Mouse (Mus musculus) intestine, embryonic 14.5 days (tissue): Measurements from ENCODE around the gene Lef1. TPM values are rescaled to one million over a fixed set of nuclear protein-coding genes. Genes with fewer than 3 reads are reported as not detected.

Experiments used
- ATAC-seq: fragments of 200-750 bp; cut with Nextera tagmentation; replicated peaks from 2 replicates; pipeline ENCODE4 v1.8.0; 2017; ENCODE audit warnings: low read depth, moderate number of reproducible peaks, moderate TSS enrichment, moderate library complexity; ENCODE audit not compliant: low FRiP score, low TSS enrichment
- DNase-seq: peaks from one replicate; pipeline ENCODE4 v3.0.0-alpha.2; 2018; ENCODE audit warnings: low spot score
- H3K27ac ChIP-seq: fragments of 300-500 bp; sonication (generic); 2 replicates; pipeline ENCODE4 v1.5.1; 2014; ENCODE audit warnings: low read depth, mild to moderate bottlenecking, control low read depth
- H3K27me3 ChIP-seq: fragments of 300-500 bp; sonication (generic); replicated peaks from 2 replicates; pipeline ENCODE4 v1.6.1; 2014; ENCODE audit warnings: low read length, control low read depth; ENCODE audit not compliant: control insufficient read depth, insufficient read depth
- H3K36me3 ChIP-seq: fragments of 300-500 bp; sonication (generic); 2 replicates; pipeline ENCODE4 v1.6.1; 2014; ENCODE audit warnings: low read length, control low read depth; ENCODE audit not compliant: control insufficient read depth, insufficient read depth
- H3K4me1 ChIP-seq: fragments of 300-500 bp; sonication (generic); replicated peaks from 2 replicates; pipeline ENCODE4 v1.6.1; 2014; ENCODE audit warnings: low read length, control low read depth, mixed read lengths; ENCODE audit not compliant: control insufficient read depth, insufficient read depth
- H3K4me2 ChIP-seq: fragments of 300-500 bp; sonication (generic); 2 replicates; pipeline ENCODE4 v1.6.1; 2014; ENCODE audit warnings: low read length
- H3K4me3 ChIP-seq: fragments of 300-500 bp; sonication (generic); 2 replicates; pipeline ENCODE4 v1.5.1; 2014; ENCODE audit warnings: low read depth, low read length, control low read depth, mixed read lengths
- H3K9ac ChIP-seq: fragments of 300-500 bp; sonication (generic); 2 replicates; pipeline ENCODE4 v1.6.1; 2014; ENCODE audit warnings: mild to moderate bottlenecking, low read length
- H3K9me3 ChIP-seq: fragments of 300-500 bp; sonication (generic); 2 replicates; pipeline ENCODE4 v1.6.1; 2016; ENCODE audit warnings: low read length, control low read depth; ENCODE audit not compliant: control insufficient read depth
- WGBS: fragments of 180-500 bp; shearing (Covaris S2); extraction: QIAGEN DNeasy Blood & Tissue Kit; methylation state at CpG from one replicate; pipeline ENCODE4 v1.1.7; 2014; 5-methylcytosine and 5-hydroxymethylcytosine counted together
- polyA plus RNA-seq: library from polyadenylated mRNA; unstranded; fragments of >200 nt; fragmentation: Nextera tagmentation; extraction: Ambion mirVana; gene quantifications from 2 replicates; pipeline ENCODE4 v1.2.1, GENCODE M21; 2014

Lef1 gene
- polyA plus RNA-seq, 1 experiment from 2014 or later, result 0.69 TPM

DNA sequence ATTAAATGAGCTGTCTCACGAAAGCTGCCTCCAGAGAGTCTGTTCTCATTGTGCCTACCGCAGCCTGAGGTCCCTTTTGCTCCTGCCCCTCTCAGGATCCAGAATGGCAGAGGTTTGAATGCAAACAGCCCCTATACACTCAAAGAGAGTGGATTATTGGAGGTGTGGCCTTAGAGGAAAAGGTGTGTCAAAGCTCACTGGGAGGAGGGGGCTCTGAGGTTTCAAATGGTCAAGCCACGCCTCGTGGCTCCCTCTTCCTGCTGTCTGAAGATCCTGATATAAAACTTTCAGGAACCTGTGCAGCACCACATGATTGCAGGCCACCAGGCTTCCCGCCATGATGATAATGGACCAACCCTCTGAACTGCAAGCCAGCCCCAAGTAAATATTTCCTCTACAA is 137.6 kb downstream of the Lef1 start:
- Histone ChIP-seq H3K4me1 (no peaks in the 10 kb centered on the region), H3K4me2 (no peak overlapping the region), H3K27ac (no peak overlapping the region), H3K9me3 (no peaks in the 10 kb centered on the region), H3K27me3 (no peaks in the 10 kb centered on the region), H3K9ac (no peak overlapping the region), H3K4me3 (no peak overlapping the region), H3K36me3 (peaks cover 43% of the 10 kb centered on the region)
- WGBS, result 85% methylated on average over 5 of the region's 5 CpGs
- no peak for ATAC-seq
- no peak for DNase-seq

DNA sequence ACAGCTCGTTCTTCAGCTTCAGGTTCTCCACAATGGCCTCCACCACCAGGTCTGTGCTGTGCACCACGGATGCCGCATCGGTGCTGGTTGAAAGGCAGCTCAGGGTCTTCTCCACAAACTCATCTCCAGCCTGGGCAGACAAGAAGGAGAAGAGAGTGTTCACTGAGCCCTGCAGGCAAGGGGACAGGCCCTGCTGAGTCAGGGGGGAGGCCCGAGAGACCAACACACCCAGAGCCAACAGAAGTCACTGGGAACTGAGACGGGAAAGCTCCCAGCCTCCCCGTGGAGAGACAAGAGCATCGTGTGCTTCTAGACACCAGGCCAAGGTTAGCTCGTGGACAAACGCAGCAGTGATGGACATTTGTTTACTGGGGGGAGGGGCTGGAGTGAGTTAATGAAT is 138.2 kb downstream of the Lef1 start:
- WGBS, result 69% methylated on average over 10 of the region's 10 CpGs
- no peaks in the 10 kb centered on the region for H3K9me3 ChIP-seq
- H3K4me1 ChIP-seq, result no peaks in the 10 kb centered on the region
- no peak overlapping the region for H3K9ac ChIP-seq
- H3K27ac ChIP-seq, result no peak overlapping the region
- H3K4me2 ChIP-seq, result no peak overlapping the region
- peaks cover 43% of the 10 kb centered on the region for H3K36me3 ChIP-seq
- ATAC-seq, result no peak
- DNase-seq, result no peak
- no peak overlapping the region for H3K4me3 ChIP-seq
- H3K27me3 ChIP-seq, result no peaks in the 10 kb centered on the region

DNA sequence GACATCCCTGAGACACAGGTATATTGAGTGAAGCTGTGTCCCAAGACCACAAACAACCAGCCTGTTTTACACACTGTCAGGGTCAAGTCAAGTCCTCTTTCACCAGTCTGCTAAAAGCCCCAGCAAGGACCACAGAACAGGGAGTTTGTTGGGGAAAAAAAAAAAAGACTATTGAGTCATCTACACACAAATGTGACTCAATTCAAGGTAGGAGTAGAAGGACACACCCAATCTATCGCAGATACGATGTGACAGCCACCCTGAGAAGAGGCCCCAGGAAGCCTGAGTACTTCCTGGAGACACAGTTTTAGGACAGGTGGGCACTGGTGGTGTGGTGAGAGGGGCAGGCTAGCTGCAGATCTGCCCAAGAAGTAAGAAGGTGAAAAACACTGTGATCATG is 140.0 kb downstream of the Lef1 start:
- 79% methylated on average over 2 of the region's 2 CpGs for WGBS
- Histone ChIP-seq H3K9me3 (no peaks in the 10 kb centered on the region), H3K27me3 (no peaks in the 10 kb centered on the region), H3K36me3 (peaks cover 31% of the 10 kb centered on the region), H3K27ac (no peak overlapping the region), H3K4me3 (no peak overlapping the region), H3K4me2 (no peak overlapping the region), H3K4me1 (no peaks in the 10 kb centered on the region), H3K9ac (no peak overlapping the region)
- ATAC-seq (no peak), DNase-seq (no peak)

DNA sequence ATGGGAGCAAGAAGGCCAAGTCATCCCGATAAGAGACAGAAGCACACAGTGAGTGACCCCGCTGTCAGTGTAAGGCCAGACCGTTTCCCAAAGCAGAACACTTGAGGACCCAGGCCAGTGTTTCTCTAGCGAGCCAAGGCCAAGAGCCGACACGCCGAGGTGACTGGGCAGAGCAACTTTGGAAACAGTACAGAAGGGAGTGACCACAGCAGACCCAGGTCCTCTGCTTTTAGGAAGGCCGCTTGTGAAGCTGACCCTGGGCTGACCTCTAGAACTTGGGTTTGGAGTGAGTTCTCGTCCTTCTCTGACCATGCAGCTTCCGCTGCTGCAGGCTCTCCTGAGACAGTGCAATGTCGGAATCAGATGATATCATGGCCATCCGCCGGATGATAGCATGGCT is 140.7 kb downstream of the Lef1 start:
- no peak overlapping the region for H3K4me3 ChIP-seq
- H3K9ac ChIP-seq, result no peak overlapping the region
- DNase-seq (no peak), ATAC-seq (no peak)
- H3K36me3 ChIP-seq, result peaks cover 31% of the 10 kb centered on the region
- 85% methylated on average over 13 of the region's 13 CpGs for WGBS
- no peaks in the 10 kb centered on the region for H3K27me3 ChIP-seq
- no peaks in the 10 kb centered on the region for H3K4me1 ChIP-seq
- no peak overlapping the region for H3K27ac ChIP-seq
- H3K9me3 ChIP-seq, result no peaks in the 10 kb centered on the region
- H3K4me2 ChIP-seq, result no peak overlapping the region

DNA sequence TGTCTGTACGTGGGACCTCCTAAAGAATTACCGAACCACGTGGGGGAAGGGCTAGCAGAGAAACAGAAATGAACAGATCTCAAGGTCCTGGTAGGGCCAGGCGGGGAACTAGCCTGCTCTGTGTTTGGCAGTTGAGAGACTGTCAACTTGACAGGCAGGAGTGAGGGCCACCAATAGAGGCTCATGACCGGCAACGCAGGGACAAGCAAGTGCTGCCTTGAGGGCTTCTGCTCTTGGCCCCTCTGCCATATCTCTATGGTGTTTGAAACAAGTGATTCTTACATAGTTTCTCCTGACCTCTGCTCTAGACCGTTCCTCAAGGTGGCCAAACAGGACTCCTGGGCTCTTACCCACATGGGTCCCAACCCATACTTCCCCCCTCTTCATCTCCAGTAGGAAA is 141.3 kb downstream of the Lef1 start:
- Histone ChIP-seq H3K36me3 (peaks cover 30% of the 10 kb centered on the region), H3K27ac (no peak overlapping the region)
- no peak for DNase-seq

DNA sequence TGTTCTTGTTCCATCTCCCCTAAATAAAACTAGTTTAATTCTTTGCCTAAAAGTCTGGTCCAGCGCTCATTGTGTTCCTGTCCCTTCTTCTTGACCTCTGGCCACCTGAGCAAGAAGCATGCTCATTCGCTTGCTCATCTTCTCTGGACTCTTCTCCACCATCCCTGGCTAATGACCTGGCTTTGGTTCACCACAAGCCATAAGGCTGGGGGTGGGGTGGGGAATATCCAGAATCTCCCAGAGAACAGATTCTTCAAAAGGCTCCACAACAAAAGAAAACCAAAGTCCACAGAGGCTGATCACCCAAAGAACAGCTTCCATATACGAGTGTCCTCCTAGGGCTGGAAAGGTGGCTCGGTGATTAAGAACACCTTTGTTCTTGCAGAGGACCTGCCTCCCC is 144.7 kb downstream of the Lef1 start:
- DNase-seq (no peak), ATAC-seq (no peak)
- Histone ChIP-seq H3K4me3 (no peak overlapping the region), H3K4me2 (no peak overlapping the region), H3K36me3 (0 out of 2 replicates have a peak, but pooled peaks cover 7% of the 10 kb centered on the region), H3K27me3 (no peaks in the 10 kb centered on the region), H3K27ac (no peak overlapping the region), H3K4me1 (no peaks in the 10 kb centered on the region), H3K9ac (no peak overlapping the region), H3K9me3 (no peaks in the 10 kb centered on the region)
- 94% methylated on average over 4 of the region's 4 CpGs for WGBS

More for the DNA sequence above, 141.3 kb downstream of the Lef1 start:
- H3K9ac ChIP-seq, result no peak overlapping the region
- H3K27me3 ChIP-seq, result no peaks in the 10 kb centered on the region
- H3K9me3 ChIP-seq, result no peaks in the 10 kb centered on the region
- 89% methylated on average over 7 of the region's 7 CpGs for WGBS
- H3K4me3 ChIP-seq, result no peak overlapping the region
- H3K4me1 ChIP-seq, result no peaks in the 10 kb centered on the region
- no peak overlapping the region for H3K4me2 ChIP-seq
- ATAC-seq, result no peak

DNA sequence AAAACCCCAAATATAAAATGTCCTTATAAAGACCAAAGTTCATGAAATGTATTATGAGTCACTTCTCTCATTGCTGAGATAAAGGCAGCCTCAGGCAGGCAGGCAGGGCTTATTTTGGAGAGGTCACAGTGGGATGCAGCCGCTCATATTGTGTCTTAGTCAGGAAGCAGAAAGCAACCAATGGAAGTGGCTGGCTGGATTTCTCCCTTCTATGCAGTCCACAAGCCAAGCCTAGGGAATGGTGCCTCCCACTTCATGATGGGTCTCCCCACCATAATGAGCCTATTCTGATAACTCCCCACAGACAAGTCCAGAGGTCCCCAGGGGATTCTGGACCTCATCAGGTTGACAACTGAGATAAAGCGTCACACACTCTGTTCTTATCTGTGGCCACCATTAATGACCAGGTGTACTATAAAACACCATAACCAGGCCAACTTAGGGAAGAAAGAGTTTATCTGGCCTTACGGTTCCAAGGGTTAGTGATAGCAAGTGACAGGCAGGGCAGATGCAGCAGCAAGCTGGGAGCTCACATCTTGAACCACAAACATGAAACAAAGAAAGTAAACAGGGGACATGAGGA is 145.2 kb downstream of the Lef1 start:
- H3K4me3 ChIP-seq, result no peak overlapping the region
- H3K4me2 ChIP-seq, result no peak overlapping the region
- 82% methylated on average over 3 of the region's 3 CpGs for WGBS
- H3K4me1 ChIP-seq, result no peaks in the 10 kb centered on the region
- H3K27ac ChIP-seq, result no peak overlapping the region
- no peaks in the 10 kb centered on the region for H3K27me3 ChIP-seq
- H3K9me3 ChIP-seq, result no peaks in the 10 kb centered on the region
- no peak for ATAC-seq
- DNase-seq, result no peak
- 0 out of 2 replicates have a peak, but pooled peaks cover 7% of the 10 kb centered on the region for H3K36me3 ChIP-seq
- H3K9ac ChIP-seq, result no peak overlapping the region

DNA sequence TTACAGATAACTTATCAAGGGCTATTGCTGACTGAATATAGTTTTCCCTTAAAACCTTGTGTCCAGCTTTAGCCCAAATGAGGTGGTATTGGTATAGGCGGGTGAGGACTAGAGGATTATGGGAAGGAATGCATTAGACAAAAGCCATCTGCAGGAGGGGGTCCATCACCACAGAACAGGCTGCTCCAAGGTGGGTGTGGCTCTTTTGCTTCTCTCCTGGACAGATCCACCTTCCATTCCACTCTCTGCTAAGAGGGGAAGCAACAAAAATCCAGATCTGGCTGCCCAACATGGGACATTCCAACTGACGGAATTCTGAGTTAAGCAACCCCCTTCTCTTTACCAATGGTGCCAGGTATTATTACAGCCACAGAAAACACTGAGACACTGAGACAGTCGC is 148.7 kb downstream of the Lef1 start:
- Histone ChIP-seq H3K9me3 (peaks cover 6% of the 10 kb centered on the region), H3K9ac (no peak overlapping the region), H3K4me1 (no peaks in the 10 kb centered on the region), H3K27ac (no peak overlapping the region), H3K4me2 (no peak overlapping the region), H3K36me3 (peaks cover 15% of the 10 kb centered on the region; the same call in 1 of the 2 replicates), H3K4me3 (no peak overlapping the region), H3K27me3 (no peaks in the 10 kb centered on the region)
- DNase-seq, result no peak
- ATAC-seq, result no peak
- 88% methylated on average over 3 of the region's 3 CpGs for WGBS

DNA sequence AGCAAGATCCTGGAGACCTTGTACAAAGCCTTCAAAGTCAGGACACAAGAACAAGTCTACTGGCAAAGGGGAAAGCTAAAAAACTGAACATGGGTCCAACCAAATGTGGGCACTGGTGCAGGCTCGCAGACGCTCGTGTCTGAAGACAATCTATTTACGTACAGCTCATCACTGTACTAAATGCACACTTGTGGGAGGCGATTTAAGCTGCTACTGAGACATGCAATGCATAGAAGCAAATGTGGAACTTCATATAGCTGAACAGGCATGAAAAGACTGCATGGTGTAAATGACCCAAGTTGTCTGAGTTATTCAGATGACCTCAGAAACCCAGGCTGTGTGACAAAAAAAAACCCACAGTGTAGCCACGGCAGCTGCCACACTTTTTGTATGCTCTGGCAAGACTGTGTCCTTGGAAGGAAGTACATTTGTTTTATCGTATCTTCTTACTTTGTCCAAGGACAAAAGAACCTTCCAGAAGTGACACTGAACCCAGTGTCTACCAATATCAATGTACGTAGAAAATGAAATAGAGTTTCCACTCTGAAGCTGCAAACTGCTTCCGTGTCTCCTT is 149.2 kb downstream of the Lef1 start:
- ATAC-seq (no peak), DNase-seq (no peak)
- Histone ChIP-seq H3K27me3 (no peaks in the 10 kb centered on the region), H3K4me2 (no peak overlapping the region), H3K9ac (no peak overlapping the region), H3K4me3 (no peak overlapping the region), H3K9me3 (peaks cover 6% of the 10 kb centered on the region), H3K27ac (no peak overlapping the region), H3K4me1 (no peaks in the 10 kb centered on the region), H3K36me3 (peaks cover 16% of the 10 kb centered on the region)
- WGBS, result 83% methylated on average over 9 of the region's 9 CpGs
